Mouse (Mus musculus): ENCODE data around the gene Suds3. TPM values are rescaled to one million over a fixed set of nuclear protein-coding genes. Genes with fewer than 3 reads are reported as not detected.

Gene Suds3
- polyA plus RNA-seq, 1 experiment from 2014 or later = 79.0 TPM

DNA sequence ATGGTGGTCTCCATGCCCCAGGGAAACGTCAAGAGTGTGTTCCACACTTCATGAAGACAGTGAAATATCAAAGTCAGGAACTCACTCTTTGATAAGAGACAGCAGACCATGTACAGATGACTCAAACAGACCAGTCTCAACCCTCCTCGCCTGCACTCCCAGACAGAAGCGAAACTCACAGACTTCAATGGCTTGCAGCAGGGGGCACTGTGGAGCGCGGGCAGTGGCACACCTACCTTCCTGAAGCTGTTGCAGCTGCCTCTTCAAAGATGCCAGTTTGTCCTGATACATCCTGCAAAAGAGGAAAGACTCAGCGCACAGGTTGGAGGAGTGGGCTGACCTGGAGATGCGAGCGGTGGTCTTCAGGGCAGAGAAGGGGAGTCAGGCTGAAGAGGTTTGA is 6.4 kb downstream of the Suds3 start:
- Histone ChIP-seq H3K36me3 (peaks cover 55% of the 10 kb centered on the region), H3K9me3 (no peaks in the 10 kb centered on the region)
- 85% methylated on average over 8 of the region's 8 CpGs for WGBS

GRCm38 (mm10) chr5:117108731-117109130 is 7.2 kb downstream of the Suds3 start:
- Histone ChIP-seq H3K9me3 (no peaks in the 10 kb centered on the region), H3K4me3 (replicated peaks) (no peak overlapping the region), H3K27ac (no peak overlapping the region), H3K27me3 (replicated peaks) (no peaks in the 10 kb centered on the region), H3K9ac (no peak overlapping the region), H3K4me2 (no peak overlapping the region), H3K4me1 (no peaks in the 10 kb centered on the region), H3K36me3 (peaks cover 61% of the 10 kb centered on the region)
- no peak for ATAC-seq (ENCODE audit: insufficient read depth, low FRiP score, low read depth)
- WGBS = 94% methylated on average over 13 of the region's 13 CpGs

More for the DNA sequence above, 6.4 kb downstream of the Suds3 start:
- no peak overlapping the region for H3K9ac ChIP-seq
- no peak overlapping the region for H3K4me2 ChIP-seq
- no peak overlapping the region for H3K4me3 ChIP-seq (replicated peaks)
- no peaks in the 10 kb centered on the region for H3K27me3 ChIP-seq (replicated peaks)
- H3K27ac ChIP-seq = no peak overlapping the region
- ATAC-seq (ENCODE audit: insufficient read depth, low FRiP score, low read depth) = no peak
- no peaks in the 10 kb centered on the region for H3K4me1 ChIP-seq

GRCm38 (mm10) chr5:117108292-117108691 is 7.6 kb downstream of the Suds3 start:
- ATAC-seq (ENCODE audit: insufficient read depth, low FRiP score, low read depth) = no peak
- H3K27ac ChIP-seq = no peak overlapping the region
- no peak overlapping the region for H3K9ac ChIP-seq
- H3K27me3 ChIP-seq (replicated peaks) = no peaks in the 10 kb centered on the region
- H3K4me3 ChIP-seq (replicated peaks) = no peak overlapping the region
- H3K4me2 ChIP-seq = no peak overlapping the region
- H3K36me3 ChIP-seq = peaks cover 62% of the 10 kb centered on the region
- H3K4me1 ChIP-seq = no peaks in the 10 kb centered on the region
- 92% methylated on average over 13 of the region's 13 CpGs for WGBS
- H3K9me3 ChIP-seq = no peaks in the 10 kb centered on the region

DNA sequence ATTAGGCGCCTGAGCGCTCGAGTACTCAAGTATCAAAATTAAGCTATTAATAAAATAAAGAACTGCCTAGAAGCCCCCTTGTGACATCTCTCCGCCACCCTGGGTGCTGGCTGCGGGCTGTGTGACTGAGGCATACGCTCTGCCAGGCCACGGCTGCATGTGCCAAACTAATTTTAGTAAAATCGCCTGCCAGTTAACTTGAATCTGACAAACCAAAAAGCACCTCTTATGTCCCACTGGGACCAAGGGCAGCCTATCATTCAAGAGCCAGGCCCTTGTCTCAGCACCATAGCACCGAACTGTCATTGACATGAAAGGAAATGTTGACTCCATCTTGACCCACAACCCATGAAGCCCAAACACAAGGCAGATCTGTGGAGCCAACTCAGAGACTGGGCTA is 10.2 kb downstream of the Suds3 start:
- H3K27me3 ChIP-seq (replicated peaks) = no peaks in the 10 kb centered on the region
- H3K9me3 ChIP-seq = no peaks in the 10 kb centered on the region
- 90% methylated on average over 9 of the region's 9 CpGs for WGBS
- no peak overlapping the region for H3K9ac ChIP-seq
- H3K27ac ChIP-seq = no peak overlapping the region
- H3K36me3 ChIP-seq = peaks cover 65% of the 10 kb centered on the region
- H3K4me3 ChIP-seq (replicated peaks) = no peak overlapping the region
- ATAC-seq (ENCODE audit: insufficient read depth, low FRiP score, low read depth) = no peak
- H3K4me1 ChIP-seq = no peaks in the 10 kb centered on the region
- H3K4me2 ChIP-seq = no peak overlapping the region

GRCm38 (mm10) chr5:117104329-117104728 is 11.6 kb downstream of the Suds3 start:
- Histone ChIP-seq H3K9me3 (no peaks in the 10 kb centered on the region), H3K9ac (no peak overlapping the region), H3K36me3 (peaks cover 70% of the 10 kb centered on the region), H3K4me1 (no peaks in the 10 kb centered on the region), H3K27me3 (replicated peaks) (no peaks in the 10 kb centered on the region), H3K27ac (no peak overlapping the region), H3K4me3 (replicated peaks) (no peak overlapping the region), H3K4me2 (no peak overlapping the region)
- no peak for ATAC-seq (ENCODE audit: insufficient read depth, low FRiP score, low read depth)
- 93% methylated on average over 12 of the region's 12 CpGs for WGBS

DNA sequence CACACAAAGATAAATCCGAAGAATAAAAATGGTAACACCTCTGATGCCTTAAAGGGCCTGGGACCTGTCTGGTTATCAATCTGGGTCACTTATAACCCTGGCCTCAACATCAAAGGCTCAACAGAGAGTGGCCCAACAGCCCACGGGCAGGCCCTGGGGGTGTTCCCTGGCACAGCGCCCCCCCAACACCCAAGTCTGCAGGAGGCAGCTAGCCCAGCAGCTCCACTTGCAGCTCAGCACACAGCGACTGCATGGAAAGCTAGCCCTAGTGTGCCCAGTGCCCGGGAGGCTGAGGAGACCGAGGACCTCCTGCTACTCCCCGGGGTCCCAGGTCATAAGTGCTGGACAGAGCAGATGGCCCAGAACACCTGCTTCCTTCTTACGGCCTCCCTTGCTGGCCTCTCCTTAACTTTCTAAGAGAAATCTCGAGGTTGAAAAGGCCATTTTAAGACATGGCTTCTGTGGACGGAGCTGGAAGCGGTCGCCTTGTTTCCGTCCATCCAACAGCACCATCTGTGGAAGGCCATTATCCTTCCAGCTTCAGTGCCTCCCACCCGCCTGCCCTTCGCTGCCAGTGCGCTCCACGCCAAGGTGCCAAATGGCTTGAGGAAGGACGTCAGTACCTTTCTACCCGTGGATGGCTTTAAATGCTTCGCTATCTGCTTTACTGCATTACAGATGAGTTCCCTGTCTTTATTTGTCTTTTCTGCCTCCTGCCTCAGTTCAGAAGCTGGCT is 12.6 kb downstream of the Suds3 start:
- no peaks in the 10 kb centered on the region for H3K9me3 ChIP-seq
- peaks cover 69% of the 10 kb centered on the region for H3K36me3 ChIP-seq
- no peak overlapping the region for H3K27ac ChIP-seq
- H3K27me3 ChIP-seq (replicated peaks) = no peaks in the 10 kb centered on the region
- 93% methylated on average over 20 of the region's 20 CpGs for WGBS
- no peak overlapping the region for H3K4me2 ChIP-seq
- ATAC-seq (ENCODE audit: insufficient read depth, low FRiP score, low read depth) = no peak
- H3K9ac ChIP-seq = no peak overlapping the region
- H3K4me1 ChIP-seq = no peaks in the 10 kb centered on the region
- no peak overlapping the region for H3K4me3 ChIP-seq (replicated peaks)

- ATAC-seq (ENCODE audit: insufficient read depth, low FRiP score, low read depth) = no peak
- H3K9ac ChIP-seq = no peak overlapping the region
- no peaks in the 10 kb centered on the region for H3K4me1 ChIP-seq
- H3K4me3 ChIP-seq (replicated peaks) = no peak overlapping the region
- 85% methylated on average over 11 of the region's 11 CpGs for WGBS
- no peaks in the 10 kb centered on the region for H3K27me3 ChIP-seq (replicated peaks)
- no peaks in the 10 kb centered on the region for H3K9me3 ChIP-seq
- no peak overlapping the region for H3K4me2 ChIP-seq
- no peak overlapping the region for H3K27ac ChIP-seq
- peaks cover 52% of the 10 kb centered on the region for H3K36me3 ChIP-seq
These were observed 16.2 kb downstream of the Suds3 start for GRCm38 (mm10) chr5:117099742-117100141.

- ATAC-seq (ENCODE audit: insufficient read depth, low FRiP score, low read depth) = no peak
- no peaks in the 10 kb centered on the region for H3K9me3 ChIP-seq
- peaks cover 45% of the 10 kb centered on the region for H3K36me3 ChIP-seq
- H3K4me1 ChIP-seq = no peaks in the 10 kb centered on the region
- no peak overlapping the region for H3K4me2 ChIP-seq
- H3K27me3 ChIP-seq (replicated peaks) = no peaks in the 10 kb centered on the region
- no peak overlapping the region for H3K4me3 ChIP-seq (replicated peaks)
- WGBS = 80% methylated on average over 5 of the region's 5 CpGs
- H3K9ac ChIP-seq = no peak overlapping the region
- H3K27ac ChIP-seq = no peak overlapping the region
These were observed 16.9 kb downstream of the Suds3 start for GRCm38 (mm10) chr5:117099008-117099407.

GRCm38 (mm10) chr5:117096716-117097115 is 19.2 kb downstream of the Suds3 start:
- Histone ChIP-seq H3K9ac (no peak overlapping the region), H3K27ac (no peak overlapping the region), H3K9me3 (no peaks in the 10 kb centered on the region), H3K4me2 (no peak overlapping the region), H3K27me3 (replicated peaks) (no peaks in the 10 kb centered on the region), H3K4me1 (no peaks in the 10 kb centered on the region), H3K4me3 (replicated peaks) (no peak overlapping the region), H3K36me3 (peaks cover 53% of the 10 kb centered on the region)
- 43% methylated on average over 3 of the region's 3 CpGs for WGBS
- ATAC-seq (ENCODE audit: insufficient read depth, low FRiP score, low read depth) = no peak

DNA sequence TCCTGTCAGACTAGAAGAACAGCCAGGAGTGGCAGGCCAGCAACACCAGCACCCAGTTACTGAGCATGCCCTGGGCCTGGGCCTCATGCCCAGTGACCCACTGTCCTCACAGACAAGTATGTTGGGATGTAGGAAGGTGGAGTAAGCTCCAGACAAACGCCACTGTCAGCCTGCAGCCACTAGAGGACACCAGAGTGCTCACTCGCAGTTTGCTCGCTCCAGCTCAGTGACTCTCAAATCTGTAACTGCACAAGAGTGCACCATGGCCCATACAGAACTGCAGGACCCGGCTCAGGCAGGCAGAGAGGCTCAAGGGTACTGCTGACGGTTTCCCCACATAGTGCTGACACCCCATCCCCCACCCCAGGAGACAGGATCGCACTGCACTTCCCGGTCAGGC is 21.5 kb downstream of the Suds3 start:
- Histone ChIP-seq H3K4me3 (replicated peaks) (no peak overlapping the region), H3K4me1 (peaks cover 2% of the 10 kb centered on the region; the same call in 1 of the 2 replicates), H3K27me3 (replicated peaks) (no peaks in the 10 kb centered on the region), H3K9ac (no peak overlapping the region), H3K36me3 (peaks cover 42% of the 10 kb centered on the region), H3K27ac (no peak overlapping the region), H3K9me3 (no peaks in the 10 kb centered on the region), H3K4me2 (no peak overlapping the region)
- WGBS = 43% methylated on average over 7 of the region's 7 CpGs
- no peak for ATAC-seq (ENCODE audit: insufficient read depth, low FRiP score, low read depth)

DNA sequence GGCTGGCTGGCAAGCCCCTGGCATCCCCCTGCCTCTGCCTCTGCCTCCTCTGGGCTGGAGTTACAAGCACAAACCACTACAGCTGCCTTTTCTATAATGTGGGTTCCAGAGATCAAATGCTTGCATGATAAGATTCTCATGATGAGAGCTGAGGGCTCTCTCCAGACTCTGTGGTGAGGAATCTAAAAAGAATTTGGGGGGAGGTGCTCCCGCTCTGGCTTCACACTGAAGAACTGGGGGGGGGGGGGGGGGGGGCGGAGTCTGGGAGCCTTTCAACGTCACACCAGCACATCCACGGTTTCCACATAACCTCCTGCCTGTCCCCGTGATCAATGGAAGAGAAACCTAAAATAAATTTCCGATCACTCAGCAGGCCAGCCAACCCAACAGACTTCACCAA is 26.1 kb downstream of the Suds3 start:
- peaks cover 9% of the 10 kb centered on the region; the same call in 1 of the 2 replicates for H3K4me1 ChIP-seq
- H3K27me3 ChIP-seq (replicated peaks) = 0 out of 2 replicates have a peak, but pooled peaks cover 3% of the 10 kb centered on the region
- no peak overlapping the region for H3K4me3 ChIP-seq (replicated peaks)
- no peaks in the 10 kb centered on the region for H3K9me3 ChIP-seq
- H3K9ac ChIP-seq = no peak overlapping the region
- no peak overlapping the region for H3K27ac ChIP-seq
- ATAC-seq (ENCODE audit: insufficient read depth, low FRiP score, low read depth) = no peak
- H3K4me2 ChIP-seq = no peak overlapping the region
- WGBS = 27% methylated on average over 6 of the region's 6 CpGs
- H3K36me3 ChIP-seq = peaks cover 31% of the 10 kb centered on the region

DNA sequence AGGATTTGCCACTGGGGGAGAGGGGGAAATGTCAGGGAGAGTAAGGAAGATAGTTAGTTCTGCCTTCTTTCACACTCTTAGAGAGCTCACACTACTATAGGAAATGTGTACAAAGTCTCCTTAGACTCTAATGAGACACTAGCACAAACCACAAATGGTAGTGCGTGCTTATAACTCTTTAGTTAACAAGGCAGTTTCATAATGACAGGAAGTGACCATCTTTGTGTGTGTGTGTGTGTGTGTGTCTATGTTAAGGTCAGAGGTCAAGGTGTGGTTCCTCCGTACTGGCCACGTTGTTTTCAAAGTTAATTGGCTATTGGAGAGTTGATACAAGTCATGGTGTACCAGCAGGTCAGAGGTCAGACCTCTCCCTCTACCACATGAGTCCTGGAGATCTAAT is 26.8 kb downstream of the Suds3 start:
- H3K27me3 ChIP-seq (replicated peaks) = 0 out of 2 replicates have a peak, but pooled peaks cover 3% of the 10 kb centered on the region
- H3K4me1 ChIP-seq = peaks cover 9% of the 10 kb centered on the region; the same call in 1 of the 2 replicates
- no peaks in the 10 kb centered on the region for H3K9me3 ChIP-seq
- H3K4me2 ChIP-seq = no peak overlapping the region
- WGBS = 40% methylated on average over 3 of the region's 3 CpGs
- no peak overlapping the region for H3K4me3 ChIP-seq (replicated peaks)
- no peak for ATAC-seq (ENCODE audit: insufficient read depth, low FRiP score, low read depth)
- no peak overlapping the region for H3K9ac ChIP-seq
- no peak overlapping the region for H3K27ac ChIP-seq
- peaks cover 31% of the 10 kb centered on the region for H3K36me3 ChIP-seq

All from stomach, embryonic 15.5 days (tissue).